Mouse (Mus musculus) layer of hippocampus, postnatal 10 days (tissue): ENCODE data around the gene Plbd2. TPM values are rescaled to one million over a fixed set of nuclear protein-coding genes. Genes with fewer than 3 reads are reported as not detected.
"Not testable (repeated sequence)": the region's sequence is repeated elsewhere in the genome, so short reads cannot be mapped to it uniquely, and the experiment has no call there.

Experiments used
- DNase-seq, 2 experiments: peaks; one replicate each; pipeline ENCODE4 v3.0.0; 2021; ENCODE audit warnings: low spot score in 2 of 2
- total RNA-seq, 2 experiments: library from RNA; stranded (reverse); gene quantifications; 2 replicates each; pipeline ENCODE4 v1.2.3; 2021

Plbd2 gene
- total RNA-seq, 2 experiments from 2014 or later, result 63.2 to 66.8 TPM

DNA sequence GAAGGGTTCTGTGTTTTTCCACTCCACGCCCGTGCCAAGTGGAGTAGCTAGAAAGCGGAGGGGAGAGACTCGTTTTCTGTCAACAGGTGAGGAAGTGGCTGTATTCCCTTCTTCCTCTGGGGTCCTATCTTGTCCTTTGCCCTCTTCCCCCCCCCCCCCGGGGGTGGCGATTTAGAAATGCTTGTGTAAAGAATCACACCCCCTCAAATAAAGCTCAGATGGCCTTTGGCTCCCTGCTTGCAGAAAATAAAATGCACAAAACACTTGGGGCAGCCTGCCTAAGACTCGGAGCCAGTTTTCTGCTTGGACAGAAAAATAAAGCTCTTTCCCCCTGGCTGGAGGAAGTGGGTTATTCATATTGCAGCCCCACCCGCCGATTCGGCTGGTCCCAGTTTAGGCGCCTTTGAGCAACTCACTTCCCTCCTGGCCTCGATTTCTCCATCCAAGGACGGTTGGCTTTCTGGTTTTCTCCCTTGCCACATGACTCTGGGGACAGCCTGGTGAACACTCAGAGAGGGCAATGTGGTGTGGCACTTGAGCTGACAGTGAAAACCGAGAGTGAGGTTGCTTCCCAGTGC is 8.3 kb upstream of the Plbd2 start:
- DNase-seq, result no peak

DNA sequence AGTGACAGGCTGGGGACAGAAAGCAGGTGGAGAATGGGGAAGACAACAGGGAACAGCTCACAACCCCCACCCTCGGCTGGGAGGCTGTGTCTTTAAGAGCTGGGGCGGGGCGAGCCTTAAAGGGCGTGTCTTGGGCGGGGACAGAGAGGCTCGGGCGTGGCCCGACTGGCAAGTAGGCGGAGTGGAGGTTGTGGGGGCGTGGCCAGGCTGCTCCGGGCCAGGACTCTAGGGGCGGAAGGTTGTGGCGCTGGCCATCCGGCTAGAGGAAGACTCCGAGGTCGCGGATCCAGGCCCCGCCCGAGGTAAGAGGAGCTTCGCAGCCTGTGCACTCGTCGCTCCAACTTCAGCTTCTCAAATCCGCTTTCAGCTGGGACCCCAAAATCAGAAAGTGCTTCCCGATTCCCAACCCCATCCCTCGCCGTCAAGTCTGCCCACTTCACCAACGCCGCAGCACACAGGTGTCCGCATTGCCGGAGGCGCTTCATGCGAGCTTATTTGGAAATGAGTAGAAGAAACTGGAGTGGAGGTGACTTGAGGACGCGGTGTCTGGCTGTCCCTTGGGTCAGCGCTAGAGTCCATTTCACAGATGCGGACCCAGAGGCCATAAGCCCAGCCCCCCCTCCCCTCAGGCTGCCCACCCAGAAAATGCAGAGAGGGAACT is 7.7 kb upstream of the Plbd2 start, which contains the start of gene Slc8b1:
TSS of gene Slc8b1 (plus strand) at position 187 of the 661 bp plus-strand sequence.
- DNase-seq, result peak; percentile 87 to 90

DNA sequence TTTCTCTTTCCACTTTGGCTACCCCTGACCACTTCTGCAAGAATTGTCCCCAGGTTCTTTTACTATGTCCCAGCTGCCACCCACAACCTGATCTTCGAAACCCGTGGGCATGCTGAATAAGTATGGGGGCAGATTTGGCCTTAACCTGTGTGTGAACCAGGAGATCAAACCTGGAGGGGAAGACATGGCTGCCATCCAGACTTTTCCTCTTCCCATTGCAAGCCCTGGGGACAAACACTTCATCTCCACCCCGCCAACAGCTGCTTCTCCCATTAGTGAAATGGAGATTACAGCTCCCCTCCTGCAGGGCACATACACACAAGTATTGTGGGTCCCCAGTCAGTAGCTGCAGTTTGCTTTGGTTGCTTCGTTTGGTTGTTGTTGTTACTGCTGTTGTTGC is 3.9 kb upstream of the Plbd2 start:
- DNase-seq, result no peak

DNA sequence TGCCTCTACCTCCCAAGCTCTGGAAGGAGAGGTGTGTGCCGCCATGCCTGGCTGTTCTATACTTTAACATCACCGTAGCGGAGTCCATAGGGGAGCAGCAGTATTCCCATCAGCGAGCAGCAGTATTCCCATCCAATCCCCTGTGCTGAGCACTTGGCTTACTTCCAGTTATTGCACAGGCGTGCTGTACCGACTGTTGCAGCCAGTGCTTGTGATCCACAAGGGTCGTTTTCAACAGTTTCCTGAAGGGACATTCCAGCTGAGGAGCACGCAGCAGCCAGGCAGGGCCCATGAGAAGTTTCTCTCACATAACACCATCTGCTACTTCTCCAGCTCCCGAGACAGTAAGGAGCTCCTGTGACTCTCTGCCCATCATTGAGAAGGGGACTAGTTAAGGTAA is 3.1 kb upstream of the Plbd2 start:
- DNase-seq, result no peak

DNA sequence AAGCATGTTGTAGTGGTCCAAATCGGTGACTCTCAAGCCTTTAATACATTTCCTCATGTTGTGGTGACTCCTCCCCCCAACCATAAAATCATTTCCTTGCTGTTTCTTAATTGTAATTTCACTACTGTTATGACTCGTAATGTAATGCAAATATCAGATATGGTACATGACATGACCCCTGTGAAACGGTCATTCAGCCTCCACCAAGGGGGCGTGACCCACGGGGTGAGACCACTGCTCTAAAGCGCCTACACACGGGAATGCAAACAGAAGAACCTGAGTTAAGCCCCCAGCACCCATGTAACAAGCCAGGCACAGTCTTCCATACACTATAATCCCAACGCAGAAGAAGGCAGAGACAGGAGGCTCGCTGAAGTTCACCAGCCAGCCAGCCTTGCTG is 2.4 kb upstream of the Plbd2 start:
- no peak for DNase-seq

DNA sequence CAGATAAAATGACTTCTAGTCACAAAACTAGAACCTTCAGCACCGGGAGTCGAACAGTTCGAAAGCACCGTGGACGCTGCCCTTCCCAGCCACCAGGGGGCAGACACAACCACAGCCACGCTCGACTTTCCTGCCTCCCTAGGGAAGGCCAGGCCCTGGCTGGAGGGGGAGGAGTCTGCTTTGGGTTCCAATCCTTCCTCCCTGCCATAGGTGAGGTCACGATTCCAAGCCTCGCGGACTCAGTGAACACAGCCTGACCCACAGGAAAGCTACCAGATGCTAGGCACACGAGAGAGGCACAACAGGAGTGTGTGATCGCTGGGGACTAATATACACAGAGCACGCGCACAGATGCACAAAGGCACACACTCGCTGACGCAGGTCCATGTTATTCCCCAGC is 1.9 kb upstream of the Plbd2 start:
- DNase-seq, result peak; percentile 71 to 77

DNA sequence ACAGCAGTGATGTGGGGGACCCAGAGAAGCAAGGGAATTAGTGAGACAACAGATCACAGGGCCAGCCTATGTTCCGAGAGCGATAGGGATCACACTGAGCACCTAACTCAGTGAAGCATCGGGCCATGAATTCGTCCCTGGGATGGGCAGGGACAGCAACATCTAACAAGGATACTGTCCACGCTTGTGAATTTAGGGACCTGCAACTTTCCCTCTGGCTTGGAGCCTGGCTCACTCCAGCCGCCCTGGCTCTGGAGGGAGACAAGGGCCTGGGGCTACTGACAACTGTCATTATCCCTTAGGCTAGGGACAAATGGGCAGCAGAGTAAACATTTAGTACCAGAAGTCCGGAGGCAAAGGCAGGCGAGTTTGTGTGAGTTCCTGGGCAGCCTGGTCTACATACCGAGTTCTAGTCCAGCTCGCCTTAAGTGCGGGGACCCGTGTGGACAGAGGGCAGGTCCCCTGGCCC is 716 bp downstream of the Plbd2 start:
- DNase-seq, result no peak

DNA sequence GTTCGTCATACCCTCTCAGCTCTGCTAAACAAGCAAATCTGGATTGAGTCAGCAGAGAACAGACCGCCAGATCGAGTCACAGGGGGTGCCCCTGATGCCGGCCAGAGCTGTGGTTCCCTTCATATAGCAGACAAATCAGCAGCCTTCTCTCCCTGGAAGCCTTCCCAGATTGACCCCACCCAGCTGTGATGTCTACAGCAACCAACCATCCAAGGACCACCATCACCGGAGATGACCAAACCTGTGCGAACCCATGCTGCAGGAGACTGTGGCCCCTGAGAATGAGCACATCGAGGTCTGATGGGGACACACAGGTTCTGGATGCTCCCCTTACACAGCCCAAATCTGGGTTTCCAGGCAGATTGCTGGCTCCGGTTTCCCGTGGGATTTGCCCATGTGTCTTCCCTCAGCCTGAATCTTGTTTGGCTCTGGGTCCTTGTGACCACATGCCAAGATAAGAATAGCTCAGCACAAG is 1.2 kb downstream of the Plbd2 start:
- peak; percentile 64 to 68 for DNase-seq

DNA sequence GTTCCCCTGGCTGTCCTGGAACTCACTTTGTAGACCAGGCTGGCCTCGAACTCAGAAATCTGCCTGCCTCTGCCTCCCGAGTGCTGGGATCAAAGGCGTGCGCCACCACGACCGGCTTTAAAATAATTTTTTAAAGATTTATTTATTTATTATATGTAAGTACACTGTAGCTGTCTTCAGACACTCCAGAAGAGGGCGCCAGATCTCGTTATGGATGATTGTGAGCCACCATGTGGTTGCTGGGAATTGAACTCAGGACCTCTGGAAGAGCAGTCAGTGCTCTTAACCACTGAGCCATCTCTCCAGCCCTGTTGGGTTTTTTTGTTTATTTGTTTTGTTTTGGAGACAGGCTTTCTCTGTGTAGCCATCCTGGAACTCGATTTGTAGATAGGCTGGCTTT is 2.8 kb downstream of the Plbd2 start:
- DNase-seq, result not testable (repeated sequence)

DNA sequence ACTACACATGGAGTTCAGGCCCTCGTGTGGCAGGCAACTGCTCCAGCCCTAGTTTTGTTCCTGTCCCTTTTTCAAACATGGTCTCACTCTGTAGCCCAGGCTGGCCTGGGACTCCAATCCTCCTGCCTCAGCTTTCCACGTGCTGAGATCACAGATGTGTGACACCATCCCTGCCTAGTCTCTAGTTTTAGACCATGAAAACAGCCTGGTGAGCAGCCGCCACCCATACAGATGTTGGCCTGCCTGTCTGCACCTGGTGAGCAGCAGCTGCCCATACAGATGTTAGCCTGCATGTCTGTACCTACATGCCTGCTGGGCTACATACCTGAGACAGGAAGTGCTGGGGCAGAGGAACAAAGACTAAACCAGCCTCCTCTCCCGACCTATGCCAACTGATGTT is 4.2 kb downstream of the Plbd2 start:
- DNase-seq, result no peak

DNA sequence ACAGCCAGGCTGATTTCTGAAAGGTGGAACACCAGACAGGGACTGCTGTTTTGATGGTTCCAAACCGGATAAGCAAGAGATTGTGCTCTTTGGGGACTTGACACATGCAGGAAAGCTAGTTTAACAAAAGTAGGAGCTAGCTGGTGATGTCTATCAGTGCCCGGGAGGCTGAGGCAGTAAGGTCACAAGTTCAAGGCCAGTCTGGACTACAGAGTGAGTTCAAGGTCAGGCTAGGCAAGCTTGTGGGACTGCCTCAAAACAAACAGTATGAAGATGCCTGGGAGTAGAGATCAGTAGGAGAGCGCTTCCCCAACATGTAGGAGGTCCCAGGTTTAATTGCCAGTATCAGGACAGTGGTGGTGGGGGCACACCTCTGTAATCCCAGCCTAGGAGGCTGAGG is 6.4 kb downstream of the Plbd2 start:
- no peak for DNase-seq

DNA sequence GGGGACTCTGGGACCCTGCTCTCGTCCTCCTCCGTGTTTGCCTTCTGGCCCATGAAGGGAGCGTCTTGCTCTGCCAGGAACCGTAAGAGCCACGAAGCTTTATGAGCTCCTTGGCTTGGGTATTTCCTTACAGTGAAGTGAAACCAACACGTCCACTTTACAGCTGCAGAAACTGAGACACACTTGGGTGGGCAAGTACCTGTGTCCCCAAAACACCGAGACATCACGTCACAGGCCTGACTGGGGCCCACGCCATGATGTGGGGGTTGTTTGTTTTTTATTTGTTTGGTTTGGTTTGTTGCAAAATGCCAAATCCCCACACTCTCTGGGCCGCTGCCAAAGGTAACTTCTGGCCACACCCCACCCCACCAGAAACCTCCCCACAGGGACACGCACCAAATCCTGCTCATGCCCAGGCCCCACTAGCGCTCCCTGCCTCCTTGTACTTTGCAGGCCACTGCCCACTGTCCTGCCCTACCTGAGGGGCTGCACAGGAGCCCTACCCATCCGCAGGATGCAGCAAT is 7.7 kb downstream of the Plbd2 start:
- DNase-seq, result no peak

DNA sequence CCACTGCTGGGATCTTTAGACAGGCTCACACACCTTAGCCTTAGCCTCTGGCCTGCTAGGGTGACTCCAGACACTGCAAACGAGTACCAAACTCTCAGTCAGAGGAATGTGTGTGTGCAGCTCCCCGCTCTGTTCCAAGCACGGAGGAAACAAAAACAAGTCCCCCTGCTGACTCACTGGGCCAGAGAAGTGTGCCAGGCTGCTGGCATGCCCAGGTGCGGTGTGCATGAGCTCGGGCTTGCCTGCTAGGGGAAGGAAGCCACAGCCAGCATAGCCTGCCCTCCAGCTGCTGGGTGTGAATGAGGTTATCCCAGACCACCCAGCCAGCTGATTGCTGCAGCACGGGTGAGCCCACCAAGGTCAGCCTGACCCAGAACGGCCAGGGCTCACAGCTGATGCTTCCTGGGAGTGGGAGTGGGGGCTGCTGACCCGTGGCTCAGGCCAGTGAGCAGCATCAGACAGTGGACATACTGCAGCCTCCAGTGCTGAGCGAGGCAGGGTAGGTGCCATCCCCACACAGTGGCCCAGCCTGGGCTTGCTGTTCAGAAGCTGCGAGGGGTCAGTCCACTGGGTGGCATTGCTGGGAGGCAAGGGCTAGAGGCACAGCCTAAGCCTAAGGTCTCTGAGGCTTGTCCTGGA is 8.2 kb downstream of the Plbd2 start:
- DNase-seq, result peak in 1 of 2 experiments; percentile 32

DNA sequence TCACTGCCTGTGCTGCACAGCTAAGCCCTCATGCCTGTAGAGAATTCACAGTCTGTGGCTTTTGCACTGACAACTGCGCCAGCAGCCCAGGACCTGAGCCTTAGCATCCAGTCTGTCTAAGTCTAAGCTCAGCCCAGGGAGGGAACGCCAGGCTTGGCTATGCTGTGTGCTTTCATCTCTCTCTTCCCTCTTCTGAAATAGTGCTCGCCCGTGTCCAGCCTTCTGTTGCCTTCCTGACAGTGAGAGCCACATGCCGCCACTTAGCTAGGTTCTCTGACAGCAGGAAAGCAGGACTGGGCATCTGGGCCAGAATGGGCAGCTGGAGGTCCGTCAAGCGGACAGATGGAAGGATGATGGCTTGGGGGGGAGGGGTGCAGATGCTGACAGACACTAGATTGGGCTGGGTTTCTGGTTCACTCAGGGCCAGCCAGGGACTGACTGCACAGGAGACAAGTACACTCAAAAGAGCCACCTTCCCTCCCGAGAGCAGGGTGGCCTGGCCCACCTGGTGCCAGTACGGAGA is 9.5 kb downstream of the Plbd2 start:
- DNase-seq, result peak in 1 of 2 experiments; percentile 51

DNA sequence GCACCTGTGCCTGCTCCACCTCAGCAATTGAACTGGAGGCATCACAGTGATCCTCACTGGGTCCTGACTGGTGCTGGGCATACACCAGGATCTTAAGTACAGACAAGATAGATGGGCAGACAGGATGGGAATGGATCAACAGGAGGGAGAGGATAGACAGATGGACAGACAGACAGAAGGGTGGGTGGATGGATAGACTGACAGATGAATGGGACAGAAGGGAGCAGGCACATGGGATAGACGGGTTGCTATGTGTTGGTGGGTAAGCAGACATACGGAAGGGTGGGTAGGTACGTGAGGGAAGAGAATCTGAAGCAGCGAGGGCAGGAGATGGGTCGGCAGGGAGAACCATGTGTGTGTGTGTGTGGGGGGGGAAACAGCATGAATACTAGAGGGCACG is 10.0 kb downstream of the Plbd2 start:
- peak in 1 of 2 experiments; percentile 42 for DNase-seq

DNA sequence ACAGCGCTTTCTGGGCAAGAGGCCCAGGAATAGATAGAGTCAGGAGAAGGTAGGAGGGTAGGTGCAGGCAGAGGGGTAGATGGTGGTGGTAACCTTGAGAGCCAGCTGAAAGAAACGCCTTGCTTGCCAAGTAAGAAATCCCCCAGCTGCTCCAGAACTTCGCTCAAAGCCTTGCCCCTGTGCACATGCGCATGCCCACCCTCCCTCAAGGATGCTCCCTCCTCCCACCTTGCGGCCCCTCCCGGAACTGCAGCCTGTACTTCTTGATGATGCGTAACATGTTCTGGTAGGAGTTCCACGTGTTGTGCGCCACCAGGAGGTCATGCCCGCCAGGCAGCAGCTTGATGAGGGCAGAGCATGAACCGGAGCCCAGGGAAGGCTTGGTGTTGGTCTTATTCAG is 11.0 kb downstream of the Plbd2 start:
- peak; percentile 62 to 67 for DNase-seq

DNA sequence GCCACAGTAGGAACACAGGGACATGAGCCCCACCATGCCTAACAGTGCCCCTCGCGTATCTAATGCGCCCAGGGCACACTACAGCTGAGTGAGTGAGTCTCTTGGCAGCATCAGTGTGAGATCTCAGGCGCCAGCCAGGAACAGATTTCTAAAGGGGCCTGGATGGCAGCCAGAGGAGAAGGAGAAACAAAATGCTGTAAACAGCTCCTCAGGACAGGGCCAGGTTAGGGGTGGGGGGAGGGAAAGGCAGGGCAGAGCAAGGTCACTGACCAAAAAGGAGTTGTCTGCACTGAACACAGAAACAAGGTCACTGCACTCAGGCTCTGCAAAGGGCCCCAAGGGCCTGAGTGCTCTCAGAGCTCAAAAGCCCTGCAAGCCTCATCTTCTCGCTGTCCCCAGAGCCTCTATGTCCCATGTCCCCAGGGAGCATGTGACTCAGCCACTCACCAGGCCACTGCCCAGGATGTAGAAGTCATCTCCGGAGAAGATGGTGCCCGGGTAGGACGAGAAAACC is 12.7 kb downstream of the Plbd2 start:
- peak; percentile 71 to 79 for DNase-seq

DNA sequence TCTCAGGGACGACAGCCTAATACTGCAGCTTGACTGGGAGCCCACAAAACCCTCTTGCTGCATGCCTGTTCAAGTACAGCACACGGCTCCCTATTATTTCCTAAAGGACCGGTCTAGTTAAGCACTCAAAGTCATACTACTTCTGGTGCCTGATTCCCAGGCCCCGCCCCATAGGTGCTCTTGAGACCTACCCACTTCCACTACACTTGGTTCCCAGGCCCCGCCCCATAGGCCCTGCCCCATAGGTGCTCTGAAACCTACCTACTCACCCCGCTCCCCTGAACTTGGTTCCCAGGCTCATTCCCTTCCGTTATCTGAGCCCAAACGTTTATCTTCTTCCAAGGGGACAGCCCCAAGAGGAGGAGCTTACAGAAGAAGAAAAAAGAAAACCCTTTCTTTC is 15.6 kb downstream of the Plbd2 start:
- DNase-seq, result no peak

DNA sequence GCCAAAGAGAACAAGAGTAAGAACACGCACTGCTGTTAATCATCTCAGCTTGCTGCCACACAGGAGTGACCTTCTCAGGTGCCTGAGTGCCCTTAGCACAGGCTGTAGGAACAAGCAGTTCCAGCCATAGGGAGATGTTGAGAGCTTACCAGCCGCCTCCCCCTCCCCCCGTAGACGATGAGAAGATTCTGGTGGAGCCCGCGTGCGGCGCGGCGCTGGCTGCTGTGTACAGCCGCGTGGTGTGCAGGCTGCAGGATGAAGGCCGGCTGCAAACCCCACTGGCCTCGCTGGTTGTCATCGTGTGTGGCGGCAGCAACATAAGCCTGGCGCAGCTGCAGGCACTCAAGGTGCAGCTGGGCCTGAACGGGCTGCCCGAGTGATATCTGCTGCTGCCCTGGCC is 20.0 kb downstream of the Plbd2 start:
- no peak for DNase-seq

DNA sequence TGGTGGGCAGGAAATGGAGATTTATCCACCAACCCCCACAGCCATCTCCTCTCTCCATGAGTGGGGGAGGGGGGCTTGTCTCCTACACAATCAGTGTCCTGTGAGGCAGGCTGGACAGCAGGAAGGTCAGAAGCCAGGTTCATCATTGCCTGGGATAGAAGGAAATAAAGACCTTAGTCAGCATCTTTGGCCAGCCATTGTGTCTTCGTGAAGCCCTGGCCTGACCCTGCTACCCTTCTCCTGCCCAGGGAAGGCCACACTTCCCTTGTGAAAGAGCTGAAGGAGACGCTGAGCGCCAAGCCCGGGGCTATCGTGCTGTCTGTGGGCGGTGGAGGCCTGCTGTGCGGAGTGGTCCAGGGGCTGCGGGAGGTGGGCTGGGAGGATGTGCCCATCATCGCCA is 22.2 kb downstream of the Plbd2 start:
- no peak for DNase-seq

DNA sequence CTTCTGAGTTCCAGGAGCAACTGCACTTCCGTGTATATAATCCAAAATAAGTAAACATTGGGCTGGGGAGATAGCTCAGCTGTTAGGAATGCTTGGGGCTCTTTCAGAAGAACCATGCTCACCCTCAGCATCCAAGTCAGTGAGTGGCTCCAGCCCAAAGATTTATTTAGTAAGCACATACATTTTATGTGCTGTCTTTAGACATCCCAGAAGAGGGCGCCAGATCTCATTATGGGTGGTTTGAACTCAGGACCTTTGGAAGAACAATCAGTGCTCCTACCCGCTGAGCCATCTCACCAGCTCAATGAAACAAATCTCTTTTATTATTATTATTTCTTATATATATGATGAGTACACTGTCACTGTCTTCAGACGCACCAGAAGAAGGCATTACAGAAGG is 23.9 kb downstream of the Plbd2 start:
- no peak for DNase-seq

DNA sequence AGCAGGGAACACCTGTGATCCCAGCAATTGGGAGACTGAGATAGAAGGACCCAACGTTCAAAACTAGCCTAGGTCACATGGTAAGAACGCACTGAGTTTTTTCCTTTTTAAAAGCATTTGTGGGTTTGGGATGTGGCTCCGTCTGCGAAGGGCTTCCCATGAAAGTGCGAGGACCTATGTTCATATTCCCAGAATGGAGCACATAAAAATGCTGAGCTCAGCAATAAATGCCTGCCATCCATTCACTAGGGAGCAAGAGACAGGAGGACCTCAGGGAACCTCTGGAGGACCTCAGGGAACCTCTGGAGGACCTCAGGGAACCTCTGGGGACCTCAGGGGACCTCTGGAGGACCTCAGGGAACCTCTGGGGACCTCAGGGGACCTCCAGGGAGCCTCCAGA is 25.4 kb downstream of the Plbd2 start:
- DNase-seq, result no peak
